Mouse (Mus musculus) neural tube, embryonic 11.5 days (tissue): ENCODE results near the gene Fam160a2. TPM values are rescaled to one million over a fixed set of nuclear protein-coding genes. Genes with fewer than 3 reads are reported as not detected.
A peak's percentile ranks its signal among the peaks of the same experiment; 100 is the strongest.

Experiments
- ATAC-seq: fragments of 200-750 bp; cut with Nextera tagmentation; 2 replicates; pipeline ENCODE4 v1.8.0; 2017; ENCODE audit warnings: moderate number of reproducible peaks, mild to moderate bottlenecking, moderate TSS enrichment, moderate library complexity; ENCODE audit not compliant: insufficient read depth, low FRiP score, low TSS enrichment
- DNase-seq: peaks from one replicate; pipeline ENCODE4 v3.0.0-alpha.2; 2015; ENCODE audit warnings: low spot score
- H3K27ac ChIP-seq: fragments of 300-500 bp; sonication (generic); 2 replicates; pipeline ENCODE4 v1.5.1; 2014; ENCODE audit warnings: low read depth, mild to moderate bottlenecking, low read length
- H3K27me3 ChIP-seq: fragments of 300-500 bp; sonication (generic); 2 replicates; pipeline ENCODE4 v1.6.1; 2014; ENCODE audit warnings: mild to moderate bottlenecking, low read length, mixed read lengths; ENCODE audit not compliant: control insufficient read depth, insufficient read depth
- H3K36me3 ChIP-seq: fragments of 300-500 bp; sonication (generic); 2 replicates; pipeline ENCODE4 v1.6.1; 2014; ENCODE audit warnings: mild to moderate bottlenecking, low read length, moderate library complexity, mixed read lengths; ENCODE audit not compliant: control insufficient read depth, insufficient read depth
- H3K4me1 ChIP-seq: fragments of 300-500 bp; sonication (generic); 2 replicates; pipeline ENCODE4 v1.6.1; 2014; ENCODE audit warnings: low read length, mixed read lengths; ENCODE audit not compliant: control insufficient read depth, insufficient read depth
- H3K4me2 ChIP-seq: fragments of 300-500 bp; sonication (generic); 2 replicates; pipeline ENCODE4 v1.6.1; 2014; ENCODE audit warnings: low read depth, mild to moderate bottlenecking, moderate library complexity
- H3K4me3 ChIP-seq: fragments of 300-500 bp; sonication (generic); 2 replicates; pipeline ENCODE4 v1.5.1; 2014; ENCODE audit warnings: low read depth, low read length
- H3K9ac ChIP-seq: fragments of 300-500 bp; sonication (generic); 2 replicates; pipeline ENCODE4 v1.6.1; 2014; ENCODE audit warnings: mild to moderate bottlenecking, low read length
- H3K9me3 ChIP-seq: fragments of 300-500 bp; sonication (generic); 2 replicates; pipeline ENCODE4 v1.6.1; 2016; ENCODE audit warnings: low read length; ENCODE audit not compliant: control insufficient read depth
- WGBS: fragments of 180-500 bp; shearing (Covaris S2); extraction: QIAGEN DNeasy Blood & Tissue Kit; methylation state at CpG from one replicate; pipeline ENCODE4 v1.1.7; 2014; 5-methylcytosine and 5-hydroxymethylcytosine counted together
- polyA plus RNA-seq: library from polyadenylated mRNA; unstranded; fragments of >200 nt; fragmentation: Nextera tagmentation; extraction: Ambion mirVana; gene quantifications from 2 replicates; pipeline ENCODE4 v1.2.1, GENCODE M21; 2014

The Fam160a2 gene
- polyA plus RNA-seq: 33.0 and 36.1 TPM in 2 replicates

DNA sequence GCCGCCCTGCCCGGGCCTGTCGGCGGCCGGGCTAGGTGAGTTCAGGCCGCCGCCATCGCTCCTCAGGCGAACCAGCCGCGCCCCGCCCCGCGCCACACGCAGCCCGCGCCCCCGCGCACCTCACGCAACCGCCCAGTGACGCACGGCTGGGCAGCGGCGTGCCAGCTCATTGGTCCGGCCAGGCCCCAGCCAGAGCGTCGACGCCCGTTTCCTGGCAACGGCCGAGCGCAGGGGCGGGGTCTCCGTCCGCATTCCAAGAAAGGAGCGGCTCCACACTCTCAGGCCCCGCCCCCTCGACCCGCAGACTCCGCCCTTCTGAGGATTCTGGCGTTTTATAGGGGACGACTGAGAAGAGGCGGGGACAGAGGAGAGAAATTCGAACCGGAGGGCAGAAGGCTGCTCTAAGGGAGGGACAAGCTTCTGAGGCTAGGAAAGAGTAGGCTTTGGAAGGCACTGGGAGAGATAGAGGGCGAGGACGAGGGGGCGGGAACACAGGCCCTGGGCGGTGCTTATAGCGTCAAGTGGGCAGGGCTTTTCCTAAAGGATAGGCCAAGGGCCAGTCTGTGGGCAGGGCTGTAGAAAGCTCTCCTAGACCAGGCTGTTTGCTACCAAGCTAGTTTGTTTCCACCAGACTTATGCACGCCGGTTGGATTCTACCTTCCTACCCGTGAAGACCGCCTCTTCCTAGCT is at the start of gene Fam160a2:
Fam160a2 (minus strand) TSS at position 120 of the 690 bp plus-strand sequence.
- ATAC-seq: peak; percentile 99
- H3K4me3 ChIP-seq: peak within 1 kb of the TSS; percentile 86
- no peaks in the 10 kb centered on the region for H3K36me3 ChIP-seq
- DNase-seq: peak; percentile 100
- H3K27ac ChIP-seq: peak within 1 kb of the TSS; percentile 53; the same call in 1 of the 2 replicates
- H3K9ac ChIP-seq: peak within 1 kb of the TSS; percentile 80
- peak within 1 kb of the TSS; percentile 70 for H3K4me2 ChIP-seq
- no peaks in the 10 kb centered on the region for H3K27me3 ChIP-seq
- H3K9me3 ChIP-seq: no peaks in the 10 kb centered on the region
- under 1% methylated on average over 51 of the region's 55 CpGs for WGBS
- peaks cover 5% of the 10 kb centered on the region; the same call in 1 of the 2 replicates for H3K4me1 ChIP-seq

DNA sequence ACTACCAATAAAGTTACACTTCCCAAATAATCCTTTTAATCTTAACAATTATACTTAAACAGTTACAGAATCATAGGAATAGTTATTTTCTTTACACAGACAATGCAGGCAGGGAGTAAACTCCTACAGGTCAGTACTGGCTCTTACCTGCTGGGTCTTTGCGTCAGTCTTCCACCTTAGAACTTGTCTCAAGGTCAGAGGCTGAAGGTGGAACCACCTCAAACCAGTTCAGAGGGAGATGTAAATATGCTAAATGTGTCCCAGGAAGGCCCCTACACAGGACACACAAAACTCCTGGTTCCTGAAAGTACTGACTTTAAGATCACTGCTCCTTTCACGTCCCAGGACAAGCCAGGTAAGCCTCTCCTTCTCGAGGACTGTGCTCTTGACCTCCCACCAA is 45.2 kb upstream of the Fam160a2 start:
- WGBS: 82% methylated on average over 3 of the region's 3 CpGs
- H3K36me3 ChIP-seq: no peaks in the 10 kb centered on the region
- H3K9me3 ChIP-seq: no peaks in the 10 kb centered on the region
- no peak overlapping the region for H3K4me3 ChIP-seq
- no peaks in the 10 kb centered on the region for H3K4me1 ChIP-seq
- no peak overlapping the region for H3K4me2 ChIP-seq
- DNase-seq (no peak), ATAC-seq (no peak)
- H3K27ac ChIP-seq: no peak overlapping the region
- H3K9ac ChIP-seq: no peak overlapping the region
- no peaks in the 10 kb centered on the region for H3K27me3 ChIP-seq

DNA sequence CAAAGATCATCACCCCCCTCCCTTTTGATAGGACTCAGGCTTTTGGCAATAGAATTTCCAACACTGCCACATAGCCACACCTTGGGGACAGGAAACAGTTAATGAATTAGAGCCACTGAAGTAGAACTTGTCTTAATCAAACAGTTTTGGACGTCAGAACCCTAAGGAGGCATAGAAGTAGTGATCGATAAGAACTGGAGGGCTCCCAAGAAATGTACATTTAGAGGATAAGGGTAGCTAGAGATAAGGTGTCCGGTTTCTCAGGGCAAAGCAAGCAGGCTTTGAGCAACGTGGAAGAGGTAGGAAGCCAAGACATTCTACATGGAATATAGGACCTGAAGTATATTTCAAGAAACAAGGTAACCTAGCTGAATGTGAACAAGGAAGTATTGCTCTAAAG is 41.6 kb upstream of the Fam160a2 start:
- 75% methylated on average over 4 of the region's 4 CpGs for whole genome bisulfite sequencing
- Histone ChIP-seq H3K9ac (no peak overlapping the region), H3K27me3 (no peaks in the 10 kb centered on the region), H3K9me3 (no peaks in the 10 kb centered on the region), H3K4me1 (no peaks in the 10 kb centered on the region), H3K4me3 (no peak overlapping the region), H3K4me2 (no peak overlapping the region), H3K36me3 (no peaks in the 10 kb centered on the region), H3K27ac (no peak overlapping the region)
- ATAC-seq (no peak), DNase-seq (no peak)

DNA sequence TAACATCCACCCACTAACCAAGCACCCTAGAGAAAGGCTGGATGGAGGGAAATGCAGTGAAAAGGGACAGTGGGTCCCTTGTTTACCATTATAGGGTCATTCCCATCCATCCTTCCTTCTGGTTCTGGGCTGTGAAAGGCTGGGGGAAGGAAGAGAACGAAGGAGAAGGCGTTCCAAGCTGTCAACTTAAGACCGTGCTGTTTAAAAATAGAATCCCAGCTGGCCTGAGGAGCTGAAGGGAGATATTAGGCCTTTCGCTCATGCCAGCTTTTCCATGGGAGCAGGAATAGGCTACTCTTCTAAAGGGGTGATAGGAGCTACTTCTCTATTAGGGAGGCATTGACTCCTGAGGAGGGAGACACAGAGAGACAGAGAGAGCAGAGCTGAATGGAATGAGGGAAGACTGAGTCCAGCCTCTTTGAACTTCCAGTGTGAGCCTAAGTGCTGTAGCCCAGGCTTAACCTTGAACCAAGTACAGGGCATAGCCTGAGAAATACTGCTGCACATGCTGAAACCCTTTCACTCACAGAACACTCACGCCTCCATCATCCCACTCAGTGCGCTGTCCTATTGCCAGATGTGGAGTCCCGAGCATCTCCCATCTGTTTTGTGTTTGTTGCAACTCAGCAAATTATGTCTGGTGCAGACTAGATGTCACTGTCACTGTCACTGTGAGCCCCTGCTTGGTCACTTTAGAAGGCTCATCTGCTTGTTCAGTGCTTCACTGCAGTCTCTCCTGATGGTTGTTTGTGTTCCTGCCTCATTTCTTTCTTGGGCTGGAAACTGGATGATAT is 38.3 kb upstream of the Fam160a2 start:
- no peaks in the 10 kb centered on the region for H3K9me3 ChIP-seq
- DNase-seq (no peak), ATAC-seq (no peak)
- H3K4me3 ChIP-seq: no peak overlapping the region
- no peaks in the 10 kb centered on the region for H3K4me1 ChIP-seq
- no peaks in the 10 kb centered on the region for H3K27me3 ChIP-seq
- H3K27ac ChIP-seq: no peak overlapping the region
- 85% methylated on average over 7 of the region's 7 CpGs for WGBS
- H3K36me3 ChIP-seq: no peaks in the 10 kb centered on the region
- no peak overlapping the region for H3K4me2 ChIP-seq
- no peak overlapping the region for H3K9ac ChIP-seq

DNA sequence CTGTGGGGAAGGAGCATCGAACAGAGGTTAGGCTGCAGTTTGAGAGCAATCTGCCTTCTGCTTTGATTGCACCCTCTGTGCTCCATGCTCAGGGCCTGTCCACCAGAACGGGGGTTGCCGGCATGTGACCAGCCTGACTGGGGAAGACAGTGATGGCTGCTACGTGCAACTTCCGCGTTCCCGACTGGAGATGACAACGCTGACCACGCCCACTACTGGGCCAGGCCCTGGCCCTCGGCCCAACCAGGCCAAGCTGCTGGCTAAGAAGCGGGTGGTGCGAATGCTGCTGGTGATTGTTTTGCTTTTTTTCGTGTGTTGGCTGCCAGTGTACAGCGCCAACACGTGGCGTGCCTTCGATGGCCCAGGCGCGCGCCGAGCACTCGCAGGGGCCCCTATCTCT is 34.9 kb upstream of the Fam160a2 start:
- Histone ChIP-seq H3K4me3 (no peak overlapping the region), H3K9me3 (no peaks in the 10 kb centered on the region), H3K4me1 (no peaks in the 10 kb centered on the region), H3K36me3 (no peaks in the 10 kb centered on the region), H3K27me3 (no peaks in the 10 kb centered on the region), H3K9ac (no peak overlapping the region), H3K27ac (no peak overlapping the region), H3K4me2 (no peak overlapping the region)
- ATAC-seq: no peak
- no peak for DNase-seq
- 80% methylated on average over 22 of the region's 22 CpGs for WGBS

DNA sequence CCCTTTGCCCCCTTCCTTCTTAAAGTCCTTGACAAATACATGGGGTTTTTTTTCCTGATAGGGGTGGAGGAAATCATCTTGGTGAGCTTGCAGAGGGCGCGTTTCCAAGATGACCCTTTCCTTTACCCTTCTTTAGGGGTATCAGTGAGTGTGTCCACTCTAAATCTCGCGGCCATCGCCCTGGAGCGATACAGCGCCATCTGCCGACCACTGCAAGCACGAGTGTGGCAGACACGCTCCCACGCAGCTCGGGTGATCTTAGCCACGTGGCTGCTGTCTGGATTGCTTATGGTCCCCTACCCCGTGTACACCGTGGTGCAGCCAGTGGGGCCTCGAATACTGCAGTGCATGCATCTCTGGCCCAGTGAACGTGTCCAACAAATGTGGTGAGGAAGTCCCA is 34.0 kb upstream of the Fam160a2 start:
- no peaks in the 10 kb centered on the region for H3K9me3 ChIP-seq
- H3K4me2 ChIP-seq: no peak overlapping the region
- H3K36me3 ChIP-seq: no peaks in the 10 kb centered on the region
- H3K27ac ChIP-seq: no peak overlapping the region
- H3K4me1 ChIP-seq: no peaks in the 10 kb centered on the region
- DNase-seq: no peak
- 79% methylated on average over 17 of the region's 17 CpGs for WGBS
- no peak overlapping the region for H3K9ac ChIP-seq
- H3K27me3 ChIP-seq: no peaks in the 10 kb centered on the region
- H3K4me3 ChIP-seq: no peak overlapping the region
- ATAC-seq: no peak

DNA sequence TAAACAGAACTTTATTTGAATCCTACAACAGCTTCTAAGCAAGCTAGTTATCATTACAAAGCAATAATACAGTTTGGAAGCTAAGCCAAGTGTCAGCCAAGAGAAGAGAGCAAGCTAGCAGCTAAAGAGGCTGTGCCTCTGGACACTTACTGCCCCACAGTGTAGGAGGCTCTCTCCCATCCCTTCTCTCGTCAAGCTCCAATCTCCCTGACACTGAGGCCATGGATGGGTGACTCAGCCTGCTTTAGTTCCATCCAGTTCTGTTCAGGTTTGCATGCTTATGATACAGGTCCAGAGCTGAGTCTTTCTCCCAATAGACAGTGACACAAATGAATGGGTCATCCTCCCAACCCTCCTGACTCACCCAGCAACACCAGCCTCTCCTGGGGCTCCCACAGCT is 32.2 kb upstream of the Fam160a2 start:
- Histone ChIP-seq H3K4me3 (no peak overlapping the region), H3K27me3 (no peaks in the 10 kb centered on the region), H3K4me2 (no peak overlapping the region), H3K27ac (no peak overlapping the region), H3K9ac (no peak overlapping the region), H3K36me3 (no peaks in the 10 kb centered on the region), H3K9me3 (no peaks in the 10 kb centered on the region), H3K4me1 (no peaks in the 10 kb centered on the region)
- ATAC-seq: no peak
- 58% methylated on average over 1 of the region's 1 CpGs for WGBS
- no peak for DNase-seq

DNA sequence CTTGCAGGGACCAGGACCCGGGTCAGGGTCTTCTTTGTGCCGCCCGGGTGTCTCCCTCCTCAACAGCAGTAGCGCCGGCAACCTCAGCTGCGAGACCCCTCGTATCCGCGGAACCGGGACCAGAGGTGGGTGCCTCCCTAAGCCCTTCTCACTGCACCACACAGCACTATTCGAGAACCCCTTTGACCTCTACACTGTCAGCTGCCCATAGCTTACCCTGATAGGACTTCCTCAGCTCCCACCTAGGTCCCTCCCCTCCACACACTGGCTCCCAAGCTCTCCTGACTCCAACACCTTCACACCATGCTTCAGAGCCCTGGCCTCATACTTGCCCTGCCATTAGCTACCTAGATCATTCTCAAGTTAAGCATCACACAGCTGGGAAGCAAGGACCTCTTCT is 26.2 kb upstream of the Fam160a2 start:
- H3K4me1 ChIP-seq: no peaks in the 10 kb centered on the region
- H3K27ac ChIP-seq: no peak overlapping the region
- peaks cover 24% of the 10 kb centered on the region for H3K27me3 ChIP-seq
- no peak; the same call in 1 of the 2 replicates for ATAC-seq
- no peak for DNase-seq
- H3K4me3 ChIP-seq: peak overlapping the region; percentile 39
- H3K9ac ChIP-seq: peak overlapping the region; percentile 20; the same call in 1 of the 2 replicates
- no peaks in the 10 kb centered on the region for H3K36me3 ChIP-seq
- H3K9me3 ChIP-seq: no peaks in the 10 kb centered on the region
- peak overlapping the region; percentile 73 for H3K4me2 ChIP-seq
- 5% methylated on average over 11 of the region's 11 CpGs for WGBS
